Mouse (Mus musculus) embryonic facial prominence, embryonic 13.5 days (tissue): Measurements from ENCODE around the gene Pcnx. TPM values are rescaled to one million over a fixed set of nuclear protein-coding genes. Genes with fewer than 3 reads are reported as not detected.
A peak's percentile ranks its signal among the peaks of the same experiment; 100 is the strongest.
"Not testable (repeated sequence)": the region's sequence is repeated elsewhere in the genome, so short reads cannot be mapped to it uniquely, and the experiment has no call there.

ENCODE experiments used
- ATAC-seq: fragments of 200-750 bp; cut with Nextera tagmentation; 2 replicates; pipeline ENCODE4 v1.8.0; 2017; ENCODE audit warnings: low read depth; ENCODE audit not compliant: insufficient number of reproducible peaks, insufficient read depth, low FRiP score, low TSS enrichment
- H3K27ac ChIP-seq: fragments of 300-500 bp; sonication (generic); 2 replicates; pipeline ENCODE4 v1.5.1; 2015; ENCODE audit warnings: moderate library complexity, mild to moderate bottlenecking, inconsistent platforms
- H3K27me3 ChIP-seq: fragments of 300-500 bp; sonication (generic); 2 replicates; pipeline ENCODE4 v1.6.1; 2015; ENCODE audit warnings: mild to moderate bottlenecking, inconsistent platforms
- H3K36me3 ChIP-seq: fragments of 300-500 bp; sonication (generic); 2 replicates; pipeline ENCODE4 v1.6.1; 2015; ENCODE audit warnings: mild to moderate bottlenecking, inconsistent platforms
- H3K4me1 ChIP-seq: fragments of 300-500 bp; sonication (generic); 2 replicates; pipeline ENCODE4 v1.6.1; 2015; ENCODE audit warnings: inconsistent platforms
- H3K4me2 ChIP-seq: fragments of 300-500 bp; sonication (generic); 2 replicates; pipeline ENCODE4 v1.6.1; 2015; ENCODE audit warnings: moderate library complexity, mild to moderate bottlenecking, inconsistent platforms
- H3K4me3 ChIP-seq: fragments of 300-500 bp; sonication (generic); 2 replicates; pipeline ENCODE4 v1.5.1; 2015; ENCODE audit warnings: mild to moderate bottlenecking, inconsistent platforms
- H3K9ac ChIP-seq: fragments of 300-500 bp; sonication (generic); 2 replicates; pipeline ENCODE4 v1.6.1; 2015; ENCODE audit warnings: mild to moderate bottlenecking, inconsistent platforms
- H3K9me3 ChIP-seq: fragments of 300-500 bp; sonication (generic); 2 replicates; pipeline ENCODE4 v1.6.1; 2016; ENCODE audit warnings: inconsistent platforms
- WGBS: fragments of 180-500 bp; shearing (Covaris S2); methylation state at CpG from one replicate; pipeline ENCODE4 v1.1.7; 2015; ENCODE audit warnings: mixed read lengths; 5-methylcytosine and 5-hydroxymethylcytosine counted together
- polyA plus RNA-seq: library from polyadenylated mRNA; unstranded; fragments of >200 nt; fragmentation: Nextera tagmentation; extraction: Ambion mirVana; gene quantifications from 2 replicates; pipeline ENCODE4 v1.2.1, GENCODE M21; 2015

The Pcnx gene
- polyA plus RNA-seq, 1 experiment from 2014 or later = 18.3 TPM

- WGBS = no CpG with 5 or more reads among the region's 6 CpGs
- not testable (repeated sequence) for H3K9me3 ChIP-seq, H3K4me2 ChIP-seq, H3K4me1 ChIP-seq, ATAC-seq, H3K36me3 ChIP-seq, H3K9ac ChIP-seq, H3K27me3 ChIP-seq, H3K4me3 ChIP-seq, H3K27ac ChIP-seq
Measured at GRCm38 (mm10) chr12:82025901-82026633, 166.2 kb downstream of the Pcnx start.

- H3K9me3 ChIP-seq, H3K4me3 ChIP-seq, H3K27me3 ChIP-seq, H3K9ac ChIP-seq, H3K36me3 ChIP-seq, H3K27ac ChIP-seq, H3K4me1 ChIP-seq, H3K4me2 ChIP-seq: not testable (repeated sequence)
- ATAC-seq = peak; percentile 67
- WGBS = no CpG with 5 or more reads among the region's 6 CpGs
Measured at GRCm38 (mm10) chr12:82033524-82033923, 173.7 kb downstream of the Pcnx start.

- ATAC-seq, H3K4me3 ChIP-seq, H3K4me1 ChIP-seq, H3K36me3 ChIP-seq, H3K9ac ChIP-seq, H3K27me3 ChIP-seq, H3K9me3 ChIP-seq, H3K27ac ChIP-seq, H3K4me2 ChIP-seq: not testable (repeated sequence)
- no CpG with 5 or more reads among the region's 6 CpGs for WGBS
Measured at GRCm38 (mm10) chr12:82033973-82034372, 174.2 kb downstream of the Pcnx start.

- not testable (repeated sequence) for H3K36me3 ChIP-seq, H3K9ac ChIP-seq, H3K9me3 ChIP-seq, H3K4me1 ChIP-seq, H3K27me3 ChIP-seq, H3K27ac ChIP-seq, H3K4me3 ChIP-seq, H3K4me2 ChIP-seq
- ATAC-seq = peak; percentile 43; the same call in 1 of the 2 replicates
- no CpG with 5 or more reads among the region's 4 CpGs for WGBS
Measured at GRCm38 (mm10) chr12:82044078-82044477, 184.3 kb downstream of the Pcnx start.

Other genes starting within 250 kb of the Pcnx start
- 1.8 and 2.2 TPM in 2 replicates for gene Ttc9, start 228.8 kb upstream of the Pcnx start, polyA plus RNA-seq
- 1.3 TPM in 2 replicates for gene Map3k9, start 78.8 kb upstream of the Pcnx start, polyA plus RNA-seq